Mouse (Mus musculus): ENCODE data around the gene Ccdc74a.
"Not testable (repeated sequence)": the region's sequence is repeated elsewhere in the genome, so short reads cannot be mapped to it uniquely, and the experiment has no call there.

Ccdc74a gene

DNA sequence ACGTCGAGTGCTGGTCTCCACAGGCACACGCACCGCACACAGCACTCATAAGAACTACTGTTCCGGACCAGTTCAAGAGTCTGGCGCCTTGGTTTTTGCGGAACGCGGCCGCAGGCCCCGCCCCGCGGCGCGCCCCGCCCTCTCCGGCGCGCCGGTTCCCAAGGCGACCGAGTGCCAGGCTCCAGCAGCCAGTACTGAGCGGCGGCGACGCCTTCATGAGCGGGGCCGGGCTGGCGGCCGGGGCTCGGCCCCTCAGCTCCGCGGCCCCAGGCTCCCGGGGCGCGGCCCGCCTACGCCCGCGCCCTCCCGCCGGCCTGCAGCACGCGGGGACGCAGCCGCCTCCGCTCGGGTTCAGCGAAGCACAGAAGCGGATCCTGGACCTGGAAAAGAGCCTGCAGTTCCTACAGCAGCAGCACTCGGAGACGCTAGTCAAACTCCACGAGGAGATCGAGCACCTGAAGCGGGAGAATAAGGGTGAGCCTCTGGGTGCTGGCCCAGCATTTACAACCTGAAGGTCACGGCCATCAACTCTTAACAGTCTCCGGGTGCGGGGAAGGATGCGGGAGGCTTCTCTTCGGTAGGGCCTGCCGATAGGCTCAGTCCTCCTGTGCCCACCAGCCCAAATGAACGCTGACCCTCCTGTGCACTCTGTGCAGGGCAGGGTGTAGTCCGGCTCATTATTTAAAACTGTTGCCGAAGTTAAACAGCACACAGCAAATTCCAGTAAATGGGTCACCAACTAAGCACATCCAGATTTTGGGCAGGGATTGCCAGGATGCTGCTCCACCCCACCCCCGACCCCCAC is at the start of gene Ccdc74a:
TSS of gene Ccdc74a (plus strand) at position 161 of the 805 bp plus-strand sequence.
- DNase-seq (ENCODE audit: low spot score), result peak; percentile 77

DNA sequence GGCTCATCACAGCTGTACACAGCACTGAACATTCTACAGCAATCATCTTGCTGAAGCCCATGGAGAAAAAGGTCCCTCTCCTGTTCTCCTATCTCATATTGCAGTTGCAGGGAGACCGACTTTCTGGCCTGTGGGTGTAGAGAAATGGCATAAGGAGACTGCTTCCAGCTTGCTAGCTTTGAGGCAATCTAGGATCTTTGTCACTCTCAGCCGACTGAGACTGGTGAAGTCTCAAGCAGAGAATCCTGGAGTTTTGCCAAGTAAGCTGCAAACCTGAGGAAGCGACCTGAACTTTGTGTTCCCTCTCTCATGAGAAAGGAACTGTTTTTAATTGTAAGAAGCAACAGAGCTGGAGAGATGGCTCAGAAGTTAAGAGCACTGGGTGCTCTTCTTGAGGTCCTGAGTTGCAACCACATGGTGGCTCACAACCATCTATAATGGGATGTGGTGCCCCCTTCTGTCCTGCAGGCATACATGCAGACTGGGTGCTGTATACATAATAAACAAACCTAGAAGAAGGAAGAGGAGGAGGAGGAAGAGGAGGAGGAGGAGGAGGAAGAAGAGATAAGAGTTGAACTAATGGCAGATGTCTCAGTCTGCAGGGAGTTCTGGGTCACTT is 45.2 kb upstream of the Ccdc74a start:
- no peak for DNase-seq (ENCODE audit: low spot score)

DNA sequence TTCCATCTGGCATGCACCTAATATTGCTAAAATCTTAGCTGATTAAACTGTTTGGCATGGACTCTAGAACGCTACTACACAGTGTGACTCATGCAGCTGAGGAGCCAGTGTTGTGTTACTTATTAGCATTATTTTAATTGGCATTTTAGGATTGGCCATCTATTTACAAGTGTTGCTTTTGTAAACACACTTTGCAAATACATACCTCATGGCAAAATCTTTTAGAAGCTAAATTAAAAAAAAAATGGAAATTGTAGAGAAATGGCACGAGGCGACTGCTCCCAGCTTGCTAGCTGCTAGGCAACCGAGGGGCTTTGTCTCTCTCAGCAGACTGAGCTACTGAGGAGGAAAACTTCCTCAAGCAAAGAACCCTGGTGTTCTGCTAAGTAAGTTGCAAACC is 41.3 kb upstream of the Ccdc74a start:
- no peak for DNase-seq (ENCODE audit: low spot score)

DNA sequence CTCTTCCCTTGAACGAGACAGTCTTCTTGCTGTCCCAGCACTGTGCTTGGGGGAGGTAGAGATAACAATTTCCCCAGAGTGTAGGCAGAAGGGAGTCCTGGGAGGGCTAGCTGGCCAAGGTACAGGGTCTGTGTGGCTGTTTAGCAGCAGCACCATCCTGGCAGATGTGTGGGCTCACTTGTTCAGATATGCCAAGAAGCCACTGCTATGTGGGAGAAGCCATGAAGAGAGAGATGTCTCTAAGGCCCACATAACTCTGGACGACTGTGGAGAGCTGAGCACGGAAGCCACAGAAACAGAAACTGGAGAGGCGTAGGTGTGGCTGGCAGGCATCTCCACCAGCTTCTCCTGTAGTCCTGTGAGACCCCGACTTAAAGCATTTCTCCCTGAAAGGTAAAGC is 40.6 kb upstream of the Ccdc74a start:
- DNase-seq (ENCODE audit: low spot score), result no peak

DNA sequence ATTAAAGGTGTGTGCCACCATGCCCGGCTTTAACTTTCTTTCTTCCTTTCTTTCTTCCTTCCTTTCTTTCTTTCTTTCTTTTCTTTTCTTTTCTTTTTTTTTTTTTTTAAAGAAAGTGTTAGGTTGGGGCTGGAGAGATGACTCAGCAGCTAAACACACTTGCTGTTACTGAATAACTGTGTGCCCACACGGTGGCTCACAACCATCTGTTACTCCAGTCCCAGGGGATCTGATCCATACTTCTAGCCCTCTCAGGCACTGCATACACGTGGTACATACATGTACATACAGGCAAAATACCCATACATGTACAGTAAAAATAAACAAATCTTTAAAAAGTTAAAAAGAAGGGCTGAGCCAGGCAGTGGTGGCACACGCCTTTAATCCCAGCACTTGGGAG is 34.9 kb upstream of the Ccdc74a start:
- DNase-seq (ENCODE audit: low spot score), result no peak

DNA sequence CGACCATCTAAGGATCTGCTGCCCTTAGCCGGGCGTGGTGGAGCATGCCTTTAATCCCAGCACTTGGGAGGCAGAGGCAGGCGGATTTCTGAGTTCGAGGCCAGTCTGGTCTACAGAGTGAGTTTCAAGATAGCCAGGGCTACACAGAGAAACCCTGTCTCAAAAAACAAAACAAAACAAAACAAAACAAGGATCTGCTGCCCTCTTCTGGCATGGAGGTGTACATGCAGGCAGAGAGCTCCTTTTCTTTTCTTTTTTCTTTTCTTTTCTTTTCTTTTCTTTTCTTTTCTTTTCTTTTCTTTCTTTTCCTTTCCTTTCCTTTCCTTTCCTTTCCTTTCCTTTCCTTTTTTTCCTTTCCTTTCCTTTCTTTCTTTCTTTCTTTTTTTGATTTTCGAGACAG is 31.5 kb upstream of the Ccdc74a start:
- DNase-seq (ENCODE audit: low spot score), result not testable (repeated sequence)

DNA sequence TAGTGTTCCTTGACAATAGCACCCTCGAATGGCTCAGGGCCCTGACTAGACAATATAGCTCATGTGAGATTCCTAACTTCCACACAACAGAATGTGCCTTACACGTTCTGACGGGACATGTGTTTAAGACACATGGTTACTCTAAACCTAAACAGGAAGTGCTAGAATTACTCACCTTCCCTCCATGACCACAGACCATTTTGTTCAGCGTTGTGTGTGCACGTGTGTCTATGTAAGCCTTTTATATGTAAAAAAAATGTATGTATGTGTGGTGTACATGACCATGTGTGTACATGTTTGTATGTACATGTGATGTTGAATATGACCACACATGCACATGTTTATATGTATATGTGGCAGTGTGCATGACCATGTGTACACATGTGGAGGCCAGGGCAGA is 30.1 kb upstream of the Ccdc74a start:
- DNase-seq (ENCODE audit: low spot score), result no peak

DNA sequence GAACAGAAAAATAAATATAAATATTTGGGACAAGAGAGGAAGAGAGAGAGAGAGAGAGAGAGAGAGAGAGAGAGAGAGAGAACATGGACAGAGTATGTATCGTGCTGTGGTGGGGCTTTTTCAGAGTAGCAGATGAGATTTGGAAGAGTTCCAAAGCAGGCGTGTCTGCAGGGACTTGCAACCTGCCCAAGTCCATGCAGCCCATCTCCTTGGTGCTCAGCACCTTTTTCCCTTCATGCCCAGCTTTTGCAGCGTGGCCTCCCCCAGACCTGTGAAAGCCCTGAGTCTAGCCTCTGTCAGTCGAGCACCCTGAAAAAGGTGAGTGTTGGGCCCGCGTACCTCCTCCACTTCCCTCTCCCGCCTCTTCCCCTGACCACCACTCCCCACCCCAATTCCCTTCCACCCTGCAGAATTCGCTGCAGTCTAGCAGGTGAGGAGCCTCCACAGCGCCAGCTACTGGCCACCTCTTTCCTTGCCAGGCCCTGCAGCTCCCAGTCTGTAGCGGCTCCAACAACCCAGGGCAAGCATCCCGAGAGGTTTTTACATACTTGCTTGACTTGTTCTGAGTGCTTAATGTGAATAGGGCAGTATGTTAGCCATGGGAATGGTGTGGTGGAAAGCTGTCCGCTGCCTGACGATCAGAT is 28.2 kb upstream of the Ccdc74a start:
- DNase-seq (ENCODE audit: low spot score), result peak; percentile 61

DNA sequence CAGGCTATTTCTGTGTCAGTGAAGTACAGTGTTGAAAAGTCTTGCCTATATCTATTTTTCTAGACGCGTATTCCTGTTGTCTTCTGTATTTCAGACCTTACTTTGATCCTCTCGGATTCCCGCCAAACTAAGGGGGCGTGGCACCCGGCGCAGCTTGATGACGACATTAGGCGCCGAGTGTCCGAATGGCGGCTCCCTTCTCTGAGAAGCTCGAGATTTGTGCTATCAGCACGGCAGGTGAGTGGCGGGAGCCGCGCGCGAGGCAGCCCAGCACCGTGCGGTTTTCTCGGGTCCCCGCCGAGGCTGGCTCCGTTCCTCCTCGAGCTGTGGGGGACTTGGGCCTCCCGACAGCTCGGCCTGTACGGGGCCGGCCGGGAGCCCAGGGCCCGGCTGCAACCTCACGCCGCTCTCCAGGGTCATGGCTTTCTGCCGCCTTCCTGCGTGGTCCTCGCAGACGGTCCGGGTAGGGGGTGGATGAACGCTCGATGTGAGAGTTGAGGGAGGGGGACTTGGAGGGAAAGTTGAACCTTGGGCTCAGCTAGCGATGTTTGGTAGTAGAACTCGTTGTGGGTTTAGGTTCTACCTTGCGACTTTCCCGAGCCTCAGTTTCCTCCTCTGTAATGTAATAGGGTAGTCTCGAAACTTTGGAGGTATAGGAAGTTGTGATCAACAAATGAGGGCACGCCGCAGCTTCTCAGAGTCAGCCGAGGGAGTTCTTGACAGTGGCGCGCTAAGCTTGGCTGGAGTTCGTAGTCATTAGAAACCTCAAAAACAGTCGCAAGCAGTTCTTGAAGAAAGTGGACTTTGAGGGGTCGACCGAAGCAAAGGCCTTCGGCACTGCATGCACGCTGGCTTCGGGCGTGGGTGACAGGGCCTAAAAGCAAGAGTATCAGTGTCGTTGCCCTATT is 26.8 kb upstream of the Ccdc74a start, which contains the start of gene Smpd4:
TSS of gene Smpd4 (plus strand) at position 157 of the 908 bp plus-strand sequence.
- DNase-seq (ENCODE audit: low spot score), result peak; percentile 94

DNA sequence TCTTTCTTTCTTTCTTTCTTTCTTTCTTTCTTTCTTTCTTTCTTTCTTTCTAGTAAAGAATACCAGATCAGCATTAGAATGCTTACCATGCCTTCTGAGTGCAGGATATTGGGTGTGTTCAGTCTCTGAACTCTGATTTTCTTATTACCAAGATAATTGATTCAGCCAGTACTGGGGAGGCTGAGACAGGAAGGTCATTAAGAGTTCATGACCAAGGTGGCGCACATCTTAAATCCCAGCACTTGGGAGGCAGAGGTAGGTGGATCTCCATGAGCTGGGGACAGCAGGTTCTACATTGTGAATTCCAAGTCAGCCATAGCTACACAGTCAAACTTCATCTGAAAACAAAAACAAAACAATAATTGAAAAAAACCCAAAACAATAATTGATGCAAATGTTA is 24.3 kb upstream of the Ccdc74a start:
- no peak for DNase-seq (ENCODE audit: low spot score)

DNA sequence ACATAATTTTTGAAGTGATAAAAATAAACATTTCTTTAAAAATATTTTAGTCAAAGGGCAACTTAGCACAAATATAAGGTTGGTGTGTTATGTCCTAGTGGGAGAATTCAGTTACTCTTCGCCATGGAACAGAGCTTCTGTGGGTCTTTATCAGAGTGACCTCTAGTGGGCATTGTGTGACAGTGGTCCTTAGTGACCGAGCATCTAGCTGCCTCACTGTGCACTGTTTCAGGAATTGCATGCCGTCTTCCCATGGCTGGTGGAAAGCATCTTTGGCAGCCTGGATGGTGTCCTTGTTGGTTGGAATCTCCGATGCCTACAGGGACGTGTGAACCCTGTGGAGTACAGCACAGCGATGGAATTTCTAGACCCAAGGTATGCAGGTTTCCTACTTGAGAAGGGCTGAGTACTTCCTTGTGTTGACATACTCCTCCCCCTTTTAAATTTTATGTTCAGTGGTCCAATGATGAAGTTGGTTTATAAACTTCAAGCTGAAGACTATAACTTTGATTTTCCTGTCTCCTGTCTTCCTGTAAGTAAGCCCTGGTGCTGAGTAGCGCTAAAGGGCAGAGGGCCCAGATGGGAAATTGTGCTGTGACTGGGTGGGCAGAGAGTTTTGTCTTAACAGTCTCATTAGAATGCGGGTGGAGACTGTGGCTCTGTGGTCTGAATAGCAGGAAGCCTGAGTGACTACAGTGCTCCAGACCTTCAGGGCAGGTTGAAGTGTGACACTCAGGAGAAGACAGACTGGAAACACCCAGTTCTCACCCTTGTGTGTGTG is 20.6 kb upstream of the Ccdc74a start:
- DNase-seq (ENCODE audit: low spot score), result no peak

DNA sequence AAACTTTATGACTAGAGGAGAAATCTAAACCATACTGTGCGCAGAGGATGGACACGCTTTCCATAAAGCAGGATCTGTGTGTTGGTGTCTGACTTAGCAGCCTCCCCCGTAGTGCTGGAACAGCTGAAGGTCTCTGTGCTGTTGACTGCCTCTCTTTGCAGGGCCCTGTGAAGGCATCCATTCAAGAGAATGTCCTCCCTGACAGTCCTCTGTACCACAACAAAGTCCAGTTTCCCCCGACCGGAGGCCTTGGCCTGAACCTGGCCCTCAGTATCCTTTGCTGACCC is 20.1 kb upstream of the Ccdc74a start:
- DNase-seq (ENCODE audit: low spot score), result no peak

DNA sequence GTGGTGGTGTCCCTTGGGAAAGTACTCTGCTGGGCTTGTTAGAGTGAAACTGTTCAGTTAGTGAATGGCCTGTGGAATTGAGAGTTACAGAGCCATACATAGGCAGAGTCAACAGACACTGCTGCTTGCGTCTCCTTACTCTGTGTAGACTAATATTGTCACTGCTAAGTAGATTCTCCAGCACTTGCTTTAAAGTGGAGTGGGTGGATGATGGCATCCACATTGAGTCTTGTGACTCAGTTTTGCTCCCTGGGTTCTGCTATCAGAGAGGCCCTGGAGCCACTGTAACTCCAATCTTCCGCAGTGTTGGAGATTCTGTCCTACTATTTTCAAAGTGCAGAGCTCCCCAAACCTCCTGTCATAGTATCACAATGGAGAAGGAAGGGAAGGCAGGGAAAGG is 13.7 kb upstream of the Ccdc74a start:
- DNase-seq (ENCODE audit: low spot score), result no peak

DNA sequence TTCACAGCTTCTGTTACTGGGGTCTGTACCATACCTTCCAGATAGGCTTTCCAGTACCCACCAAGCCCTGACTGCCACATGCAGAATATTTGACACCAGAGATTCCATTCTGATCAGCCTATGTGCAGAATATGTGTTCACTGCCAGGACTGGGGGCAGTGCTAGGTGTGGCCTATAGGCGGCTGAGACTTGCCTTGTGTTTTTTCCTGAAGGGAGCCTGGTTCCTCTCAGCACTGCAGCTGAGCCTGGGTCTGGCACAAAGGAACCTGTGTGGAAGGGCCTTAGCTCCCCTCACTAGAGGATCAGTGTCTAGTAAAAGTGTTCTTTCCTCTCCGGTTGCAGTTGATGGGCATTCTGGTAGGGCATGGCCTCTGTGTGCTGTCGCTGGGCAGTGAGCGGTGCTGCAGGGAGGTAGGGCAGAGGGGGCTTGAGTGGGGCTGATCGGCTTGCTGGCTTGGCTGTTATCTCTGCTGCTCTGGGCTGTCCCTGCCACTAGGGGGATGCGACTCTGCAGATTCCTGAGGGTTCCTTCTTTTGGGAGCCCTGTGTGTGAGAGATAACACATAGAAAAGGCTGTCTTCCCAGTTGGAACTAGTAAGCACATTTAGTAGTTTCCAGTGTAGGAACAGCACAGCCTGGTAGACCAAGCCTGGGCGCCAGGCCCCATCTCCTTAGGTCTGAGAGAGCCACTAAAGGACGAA is 12.6 kb upstream of the Ccdc74a start:
- DNase-seq (ENCODE audit: low spot score), result no peak

DNA sequence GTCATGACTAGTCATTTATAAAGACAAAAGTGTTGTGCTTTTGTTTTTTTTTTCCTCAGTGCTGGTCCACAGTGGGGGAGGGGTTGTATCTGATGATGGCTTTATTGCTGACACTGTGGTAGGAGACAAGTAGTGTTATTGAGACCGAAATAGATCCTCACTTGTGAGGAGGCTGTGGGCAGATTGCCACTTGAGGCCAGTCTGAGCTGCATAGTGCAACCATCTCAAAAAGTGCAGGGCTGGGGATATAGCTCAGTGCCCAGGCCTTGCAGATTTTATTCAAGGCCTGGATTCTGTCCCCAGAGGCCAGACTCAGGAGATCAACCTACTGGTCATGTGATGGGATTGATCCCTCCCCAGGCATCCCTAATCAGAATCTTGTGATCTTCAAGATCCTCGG is 9.4 kb upstream of the Ccdc74a start:
- DNase-seq (ENCODE audit: low spot score), result no peak

DNA sequence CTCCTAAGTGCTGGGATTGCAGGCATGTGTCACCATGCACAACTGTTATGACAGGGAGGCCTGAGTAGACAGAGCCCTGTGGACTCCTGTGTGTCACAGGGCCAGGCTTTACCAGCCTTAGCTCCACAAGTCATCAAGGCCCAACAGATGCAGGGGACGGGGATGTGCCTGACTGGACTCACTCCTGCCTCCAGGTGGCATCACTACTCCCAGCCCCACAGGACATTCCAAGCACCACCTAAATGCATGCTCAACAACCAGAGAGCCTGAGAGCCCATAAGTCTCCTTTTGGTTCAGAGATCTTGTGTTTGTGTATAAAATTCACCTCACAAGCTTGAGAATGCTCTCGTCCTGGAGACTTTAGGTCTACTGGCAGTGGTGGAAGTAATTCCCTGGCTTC is 8.7 kb upstream of the Ccdc74a start:
- no peak for DNase-seq (ENCODE audit: low spot score)

DNA sequence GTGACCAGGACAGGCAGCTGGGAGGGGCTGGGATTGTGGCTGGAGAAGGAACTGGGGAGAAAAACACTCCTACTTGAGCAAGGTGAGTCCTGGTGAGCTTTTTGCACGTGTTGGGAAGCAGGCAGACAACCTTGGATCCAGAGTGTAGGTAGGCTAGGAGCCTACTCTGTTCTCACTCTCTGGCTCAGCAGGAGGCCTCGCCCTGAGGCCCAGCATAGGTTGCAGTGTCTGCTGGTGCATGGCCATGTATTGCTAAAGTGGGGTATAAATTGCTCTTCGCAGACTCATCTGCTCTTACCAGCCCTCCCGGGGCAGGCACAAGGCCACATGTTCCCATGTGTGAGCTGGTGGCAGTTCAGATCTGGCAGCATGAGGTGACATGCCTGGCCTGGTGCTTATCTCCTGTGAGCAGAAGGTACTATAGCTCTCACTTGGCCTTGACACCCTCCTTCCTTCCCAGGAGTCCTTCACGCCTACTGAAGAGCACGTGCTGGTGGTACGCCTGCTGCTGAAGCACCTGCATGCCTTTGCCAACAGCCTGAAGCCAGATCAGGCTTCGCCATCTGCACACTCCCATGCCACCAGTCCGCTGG is 8.1 kb upstream of the Ccdc74a start:
- DNase-seq (ENCODE audit: low spot score), result peak; percentile 81

DNA sequence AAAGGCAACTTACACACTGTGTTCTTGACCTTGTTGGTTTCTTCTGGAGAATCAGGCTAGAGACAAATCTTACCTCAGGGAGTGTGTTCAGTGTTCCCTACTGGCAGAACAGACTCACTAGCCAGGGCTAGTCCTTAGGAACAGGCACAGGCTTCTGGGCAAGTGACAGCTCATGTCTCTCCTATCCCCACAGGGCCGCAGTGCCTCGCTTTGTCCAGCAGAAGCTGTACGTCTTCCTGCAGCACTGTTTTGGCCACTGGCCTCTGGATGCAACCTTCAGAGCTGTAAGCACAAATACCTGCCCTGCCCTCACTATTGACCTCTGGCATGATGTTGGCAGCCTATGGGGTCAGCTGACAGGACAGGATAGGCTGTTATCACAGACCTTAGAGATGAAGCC is 7.2 kb upstream of the Ccdc74a start:
- no peak for DNase-seq (ENCODE audit: low spot score)

DNA sequence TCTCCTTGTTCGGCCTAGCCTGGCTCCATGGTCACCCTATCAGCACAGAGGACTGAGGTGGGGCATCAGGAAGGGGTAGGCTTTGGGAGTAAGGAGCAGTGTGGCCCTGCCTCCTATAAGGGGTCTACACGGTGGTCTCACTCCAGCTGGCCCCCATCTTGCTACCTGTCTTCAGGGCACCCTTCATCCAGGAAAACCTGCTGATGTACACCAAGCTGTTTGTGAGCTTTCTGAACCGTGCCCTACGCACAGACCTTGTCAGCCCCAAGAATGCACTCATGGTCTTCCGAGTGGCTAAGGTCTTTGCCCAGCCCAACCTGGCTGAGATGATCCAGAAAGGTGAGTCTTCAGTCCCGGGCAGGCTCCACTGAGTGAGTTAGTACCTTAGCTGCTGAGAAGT is 6.3 kb upstream of the Ccdc74a start:
- DNase-seq (ENCODE audit: low spot score), result no peak

DNA sequence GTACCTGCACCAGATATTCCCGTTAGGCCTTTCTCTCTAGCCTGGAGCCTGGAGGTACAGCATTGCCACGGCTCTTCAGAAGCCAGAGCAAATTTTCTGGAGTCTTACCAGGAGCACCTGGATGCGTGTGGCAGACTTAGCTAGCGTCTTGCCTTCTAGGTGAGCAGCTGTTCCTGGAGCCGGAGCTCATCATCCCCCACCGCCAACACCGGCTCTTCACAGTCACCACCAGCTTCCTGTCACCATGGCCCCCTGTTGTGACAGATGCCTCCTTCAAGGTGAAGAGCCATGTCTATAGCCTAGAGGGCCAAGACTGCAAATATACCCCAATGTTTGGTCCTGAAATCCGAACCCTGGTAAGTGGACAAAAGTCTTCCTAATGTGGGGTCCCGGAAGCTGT is 5.6 kb upstream of the Ccdc74a start:
- no peak for DNase-seq (ENCODE audit: low spot score)

DNA sequence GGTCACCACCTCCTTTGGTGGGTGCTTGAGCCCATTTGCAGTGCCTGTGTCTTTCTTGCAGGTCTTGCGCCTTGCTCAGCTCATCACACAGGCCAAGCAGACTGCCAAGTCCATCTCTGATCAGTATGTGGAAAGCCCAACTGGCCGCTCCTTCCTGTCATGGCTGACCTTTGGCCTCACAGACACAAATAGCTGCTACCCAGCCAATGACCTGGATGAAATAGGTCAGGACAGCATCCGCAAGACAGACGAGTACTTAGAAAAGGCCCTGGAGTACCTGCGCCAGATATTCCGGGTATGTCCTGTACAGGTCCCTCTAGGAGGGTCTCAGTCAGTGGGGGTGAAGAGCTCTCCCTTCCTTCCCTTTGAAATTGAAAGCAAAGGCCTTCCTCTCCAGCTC is 5.0 kb upstream of the Ccdc74a start:
- DNase-seq (ENCODE audit: low spot score), result no peak
